Mouse (Mus musculus): ENCODE results near the gene Dhx15.

DNA sequence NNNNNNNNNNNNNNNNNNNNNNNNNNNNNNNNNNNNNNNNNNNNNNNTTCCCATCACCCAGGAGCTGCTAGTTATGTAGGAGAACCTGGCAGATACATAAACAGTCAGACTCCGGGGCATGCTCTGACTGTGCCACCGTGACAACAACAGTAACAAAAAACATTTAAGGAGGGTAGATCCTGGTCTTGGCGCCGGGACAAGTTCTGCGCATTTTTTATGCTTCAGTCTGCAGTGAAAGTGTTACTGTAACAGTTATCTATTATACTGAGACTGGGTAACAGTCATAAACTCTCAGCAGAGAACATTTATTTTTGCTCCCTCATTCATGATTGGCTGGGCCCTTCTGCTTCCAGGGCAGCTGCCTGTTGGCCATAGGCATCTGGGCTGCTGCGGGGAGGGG, 27.9 kb upstream of the Dhx15 start:
- TF ChIP-seq GATA1 (IDR thresholded peaks at IDR 0.05; ENCODE audit: low read length) (no peak), TAL1 (IDR thresholded peaks at IDR 0.05; ENCODE audit: low read length) (no peak)

Data from erythroblast, embryonic 14.5 days (primary cell).